Mouse (Mus musculus): ENCODE measurements at regions not wholly inside any gene's neighbourhood (a gene's known extent, or its start where the extent isn't known, plus 50 kb on each side); places are given as distances from the start of the nearest gene placed in this dataset.

DNA sequence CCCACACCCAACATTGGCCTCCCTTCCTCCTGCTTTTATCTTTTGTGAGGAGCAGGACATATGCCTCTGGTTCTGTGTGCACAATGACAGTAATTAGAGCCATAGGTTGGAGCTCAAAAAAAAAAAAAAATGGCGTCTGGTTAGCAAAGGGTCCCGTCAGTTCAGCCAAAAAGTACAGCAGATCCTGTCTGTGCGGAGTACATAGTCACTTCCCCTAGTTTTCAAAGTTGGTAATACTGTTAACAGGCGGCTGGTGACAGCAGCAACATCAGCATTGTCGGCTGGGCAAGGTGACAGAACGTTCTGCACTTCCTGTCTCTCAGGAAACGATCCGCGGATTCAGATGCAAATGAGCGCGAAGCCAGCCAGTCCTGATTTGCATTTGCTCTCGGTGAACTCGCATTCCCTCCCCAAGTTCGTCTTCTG lies 642.4 kb upstream of the Gm19410 start:
- TF ChIP-seq POLR2A (IDR thresholded peaks at IDR 0.05; ENCODE audit: low read depth, low read length) (no peak), CTCF (IDR thresholded peaks at IDR 0.05; ENCODE audit: extremely low read depth, insufficient read depth, insufficient read length, insufficient replicate concordance) (no peak)
